Mouse (Mus musculus) hindbrain, embryonic 10.5 days (tissue): ENCODE measurements around the gene Enkur. TPM values are rescaled to one million over a fixed set of nuclear protein-coding genes. Genes with fewer than 3 reads are reported as not detected.
"Not testable (repeated sequence)": the region's sequence is repeated elsewhere in the genome, so short reads cannot be mapped to it uniquely, and the experiment has no call there.

Experiments
- DNase-seq: peaks from one replicate; pipeline ENCODE4 v3.0.0-alpha.2; 2017; ENCODE audit warnings: low spot score
- H3K27ac ChIP-seq: fragments of 300-500 bp; sonication (generic); 2 replicates; pipeline ENCODE4 v1.5.1; 2016; ENCODE audit warnings: mild to moderate bottlenecking, moderate library complexity
- H3K27me3 ChIP-seq: fragments of 300-500 bp; sonication (generic); 2 replicates; pipeline ENCODE4 v1.6.1; 2016; ENCODE audit warnings: mild to moderate bottlenecking; ENCODE audit not compliant: poor library complexity, insufficient read depth, severe bottlenecking
- H3K36me3 ChIP-seq: fragments of 300-500 bp; sonication (generic); 2 replicates; pipeline ENCODE4 v1.6.1; 2016; ENCODE audit warnings: mild to moderate bottlenecking, moderate library complexity
- H3K4me1 ChIP-seq: fragments of 300-500 bp; sonication (generic); replicated peaks from 2 replicates; pipeline ENCODE4 v1.6.1; 2016; ENCODE audit warnings: mild to moderate bottlenecking
- H3K4me3 ChIP-seq: fragments of 300-500 bp; sonication (generic); 2 replicates; pipeline ENCODE4 v1.5.1; 2016; ENCODE audit warnings: mild to moderate bottlenecking, moderate library complexity
- H3K9me3 ChIP-seq: fragments of 300-500 bp; sonication (generic); 2 replicates; pipeline ENCODE4 v1.6.1; 2016; ENCODE audit warnings: mild to moderate bottlenecking, moderate library complexity
- WGBS: fragments of 180-500 bp; shearing (Covaris S2); methylation state at CpG from one replicate; pipeline ENCODE4 v1.1.7; 2016; 5-methylcytosine and 5-hydroxymethylcytosine counted together
- polyA plus RNA-seq: library from polyadenylated mRNA; unstranded; fragments of >200 nt; fragmentation: Nextera tagmentation; extraction: Ambion mirVana; gene quantifications from 2 replicates; pipeline ENCODE4 v1.2.1, GENCODE M21; 2016

The Enkur gene
- 1.6 and 3.0 TPM in 2 replicates for polyA plus RNA-seq

- no peaks in the 10 kb centered on the region for H3K9me3 ChIP-seq
Observed at GRCm38 (mm10) chr2:21204912-21205830, at the start of gene Enkur, which contains the start of gene Thnsl1. TSS of gene Enkur (minus strand) at chr2:21205365. TSS of gene Thnsl1 (plus strand) at chr2:21205724.

GRCm38 (mm10) chr2:21254308-21254707 lies 49.1 kb upstream of the Enkur start:
- H3K9me3 ChIP-seq, result no peaks in the 10 kb centered on the region
- H3K27me3 ChIP-seq, result no peaks in the 10 kb centered on the region
- DNase-seq, result no peak
- H3K4me1 ChIP-seq, result no peaks in the 10 kb centered on the region
- H3K27ac ChIP-seq, result no peak overlapping the region
- no peaks in the 10 kb centered on the region for H3K36me3 ChIP-seq
- no peak overlapping the region for H3K4me3 ChIP-seq

More at GRCm38 (mm10) chr2:21204912-21205830, at the start of gene Enkur, which contains the start of gene Thnsl1:
- Histone ChIP-seq H3K36me3 (no peaks in the 10 kb centered on the region), H3K27me3 (no peaks in the 10 kb centered on the region), H3K27ac (peak within 1 kb of the TSS; percentile 91), H3K4me1 (peaks cover 13% of the 10 kb centered on the region), H3K4me3 (peak within 1 kb of the TSS; percentile 74)
- 4% methylated on average over 43 of the region's 43 CpGs for WGBS
- DNase-seq, result peak; percentile 98

GRCm38 (mm10) chr2:21253644-21254043 lies 48.5 kb upstream of the Enkur start:
- no peak overlapping the region for H3K27ac ChIP-seq
- DNase-seq, result no peak
- no peaks in the 10 kb centered on the region for H3K27me3 ChIP-seq
- no peaks in the 10 kb centered on the region for H3K9me3 ChIP-seq
- no peak overlapping the region for H3K4me3 ChIP-seq
- 86% methylated on average over 3 of the region's 3 CpGs for WGBS
- no peaks in the 10 kb centered on the region for H3K36me3 ChIP-seq
- no peaks in the 10 kb centered on the region for H3K4me1 ChIP-seq

GRCm38 (mm10) chr2:21245477-21246102 lies 40.4 kb upstream of the Enkur start:
- WGBS, result 88% methylated on average over 2 of the region's 2 CpGs
- H3K27me3 ChIP-seq, result no peaks in the 10 kb centered on the region
- no peaks in the 10 kb centered on the region for H3K36me3 ChIP-seq
- no peaks in the 10 kb centered on the region for H3K4me1 ChIP-seq
- H3K27ac ChIP-seq, result no peak overlapping the region
- H3K9me3 ChIP-seq, result no peaks in the 10 kb centered on the region
- DNase-seq, result no peak
- no peak overlapping the region for H3K4me3 ChIP-seq

- no peaks in the 10 kb centered on the region for H3K27me3 ChIP-seq
- no peaks in the 10 kb centered on the region for H3K36me3 ChIP-seq
- no peak overlapping the region for H3K4me3 ChIP-seq
- DNase-seq, result no peak
- H3K4me1 ChIP-seq, result no peaks in the 10 kb centered on the region
- H3K27ac ChIP-seq, result no peak overlapping the region
- no peaks in the 10 kb centered on the region for H3K9me3 ChIP-seq
- 89% methylated on average over 4 of the region's 4 CpGs for WGBS
Observed at GRCm38 (mm10) chr2:21244986-21245385, 39.8 kb upstream of the Enkur start.

- H3K9me3 ChIP-seq, H3K4me3 ChIP-seq, H3K36me3 ChIP-seq, DNase-seq, H3K27ac ChIP-seq, H3K4me1 ChIP-seq, H3K27me3 ChIP-seq: not testable (repeated sequence)
- WGBS, result 86% methylated on average over 5 of the region's 6 CpGs
Observed at GRCm38 (mm10) chr2:21244104-21244503, 38.9 kb upstream of the Enkur start.

- no peak overlapping the region for H3K27ac ChIP-seq
- no peak overlapping the region for H3K4me3 ChIP-seq
- H3K4me1 ChIP-seq, result no peaks in the 10 kb centered on the region
- no peaks in the 10 kb centered on the region for H3K36me3 ChIP-seq
- no peaks in the 10 kb centered on the region for H3K27me3 ChIP-seq
- no peaks in the 10 kb centered on the region for H3K9me3 ChIP-seq
- WGBS, result 84% methylated on average over 5 of the region's 5 CpGs
- DNase-seq, result no peak
Observed at GRCm38 (mm10) chr2:21236846-21237245, 31.7 kb upstream of the Enkur start.

GRCm38 (mm10) chr2:21235844-21236386 lies 30.8 kb upstream of the Enkur start:
- WGBS, result 92% methylated on average over 4 of the region's 4 CpGs
- no peak overlapping the region for H3K4me3 ChIP-seq
- H3K27ac ChIP-seq, result no peak overlapping the region
- no peaks in the 10 kb centered on the region for H3K4me1 ChIP-seq
- no peaks in the 10 kb centered on the region for H3K9me3 ChIP-seq
- H3K27me3 ChIP-seq, result no peaks in the 10 kb centered on the region
- no peaks in the 10 kb centered on the region for H3K36me3 ChIP-seq
- DNase-seq, result no peak

GRCm38 (mm10) chr2:21234871-21235648 lies 29.9 kb upstream of the Enkur start:
- H3K4me1 ChIP-seq, result no peaks in the 10 kb centered on the region
- 87% methylated on average over 9 of the region's 9 CpGs for WGBS
- H3K4me3 ChIP-seq, result no peak overlapping the region
- H3K27me3 ChIP-seq, result no peaks in the 10 kb centered on the region
- H3K36me3 ChIP-seq, result no peaks in the 10 kb centered on the region
- no peak overlapping the region for H3K27ac ChIP-seq
- no peaks in the 10 kb centered on the region for H3K9me3 ChIP-seq
- DNase-seq, result no peak

GRCm38 (mm10) chr2:21231147-21231546 lies 26.0 kb upstream of the Enkur start:
- Histone ChIP-seq H3K4me3 (no peak overlapping the region), H3K27me3 (no peaks in the 10 kb centered on the region), H3K4me1 (no peaks in the 10 kb centered on the region), H3K36me3 (no peaks in the 10 kb centered on the region), H3K27ac (no peak overlapping the region), H3K9me3 (no peaks in the 10 kb centered on the region)
- 80% methylated on average over 3 of the region's 3 CpGs for WGBS
- no peak for DNase-seq

GRCm38 (mm10) chr2:21230276-21230675 lies 25.1 kb upstream of the Enkur start:
- no peak overlapping the region for H3K4me3 ChIP-seq
- no peaks in the 10 kb centered on the region for H3K27me3 ChIP-seq
- no peaks in the 10 kb centered on the region for H3K4me1 ChIP-seq
- no peaks in the 10 kb centered on the region for H3K9me3 ChIP-seq
- H3K27ac ChIP-seq, result no peak overlapping the region
- no peak for DNase-seq
- 64% methylated on average over 2 of the region's 2 CpGs for WGBS
- no peaks in the 10 kb centered on the region for H3K36me3 ChIP-seq

GRCm38 (mm10) chr2:21222453-21223384 lies 17.6 kb upstream of the Enkur start:
- Histone ChIP-seq H3K27ac (no peak overlapping the region), H3K9me3 (no peaks in the 10 kb centered on the region), H3K4me1 (no peaks in the 10 kb centered on the region), H3K4me3 (no peak overlapping the region), H3K36me3 (no peaks in the 10 kb centered on the region), H3K27me3 (no peaks in the 10 kb centered on the region)
- no peak for DNase-seq
- 91% methylated on average over 9 of the region's 9 CpGs for WGBS
